Mouse (Mus musculus): ENCODE measurements around the gene Thada. TPM values are rescaled to one million over a fixed set of nuclear protein-coding genes. Genes with fewer than 3 reads are reported as not detected.

The Thada gene
- polyA plus RNA-seq, 1 experiment from 2014 or later, result 1.3 TPM

GRCm38 (mm10) chr17:84197912-84198344 lies 268.1 kb downstream of the Thada start:
- ATAC-seq, result no peak
- H3K36me3 ChIP-seq (ENCODE audit: control insufficient read depth, insufficient read depth), result no peaks in the 10 kb centered on the region; the same call in 1 of the 2 replicates

GRCm38 (mm10) chr17:84196329-84196728 lies 269.7 kb downstream of the Thada start:
- Histone ChIP-seq H3K4me1 (replicated peaks; ENCODE audit: control insufficient read depth, insufficient read depth, low read length) (no peaks in the 10 kb centered on the region), H3K36me3 (ENCODE audit: control insufficient read depth, insufficient read depth) (peaks cover 10% of the 10 kb centered on the region; the same call in 1 of the 2 replicates), H3K27ac (ENCODE audit: low read depth, low read length) (no peak overlapping the region), H3K9ac (ENCODE audit: low read depth, low read length) (no peak overlapping the region), H3K9me3 (ENCODE audit: control insufficient read depth) (no peaks in the 10 kb centered on the region), H3K27me3 (replicated peaks; ENCODE audit: control insufficient read depth, insufficient read depth, low read length) (no peaks in the 10 kb centered on the region), H3K4me2 (replicated peaks; ENCODE audit: low read depth) (no peak overlapping the region), H3K4me3 (ENCODE audit: low read depth, low read length) (no peak overlapping the region)
- no peak for ATAC-seq
- TF ChIP-seq CTCF (IDR thresholded peaks at IDR 0.05; ENCODE audit: low read depth), result no peak

More at GRCm38 (mm10) chr17:84197912-84198344, 268.1 kb downstream of the Thada start:
- WGBS, result 49% methylated on average over 4 of the region's 4 CpGs
- H3K27me3 ChIP-seq (replicated peaks; ENCODE audit: control insufficient read depth, insufficient read depth, low read length), result no peaks in the 10 kb centered on the region
- H3K9ac ChIP-seq (ENCODE audit: low read depth, low read length), result no peak overlapping the region
- no peak overlapping the region for H3K4me3 ChIP-seq (ENCODE audit: low read depth, low read length)
- no peak overlapping the region for H3K4me2 ChIP-seq (replicated peaks; ENCODE audit: low read depth)
- H3K4me1 ChIP-seq (replicated peaks; ENCODE audit: control insufficient read depth, insufficient read depth, low read length), result no peaks in the 10 kb centered on the region
- H3K27ac ChIP-seq (ENCODE audit: low read depth, low read length), result no peak overlapping the region
- 0 out of 2 replicates have a peak, but pooled peaks have one; percentile 10 for TF ChIP-seq CTCF (IDR thresholded peaks at IDR 0.05; ENCODE audit: low read depth)
- H3K9me3 ChIP-seq (ENCODE audit: control insufficient read depth), result no peaks in the 10 kb centered on the region

GRCm38 (mm10) chr17:84195835-84196234 lies 270.2 kb downstream of the Thada start:
- WGBS, result 85% methylated on average over 3 of the region's 3 CpGs
- H3K9ac ChIP-seq (ENCODE audit: low read depth, low read length), result no peak overlapping the region
- no peaks in the 10 kb centered on the region for H3K27me3 ChIP-seq (replicated peaks; ENCODE audit: control insufficient read depth, insufficient read depth, low read length)
- no peak overlapping the region for H3K4me2 ChIP-seq (replicated peaks; ENCODE audit: low read depth)
- no peak overlapping the region for H3K4me3 ChIP-seq (ENCODE audit: low read depth, low read length)
- no peaks in the 10 kb centered on the region for H3K4me1 ChIP-seq (replicated peaks; ENCODE audit: control insufficient read depth, insufficient read depth, low read length)
- no peaks in the 10 kb centered on the region for H3K9me3 ChIP-seq (ENCODE audit: control insufficient read depth)
- peaks cover 11% of the 10 kb centered on the region; the same call in 1 of the 2 replicates for H3K36me3 ChIP-seq (ENCODE audit: control insufficient read depth, insufficient read depth)
- TF ChIP-seq CTCF (IDR thresholded peaks at IDR 0.05; ENCODE audit: low read depth), result no peak
- no peak overlapping the region for H3K27ac ChIP-seq (ENCODE audit: low read depth, low read length)
- no peak for ATAC-seq

- no peak for TF ChIP-seq CTCF (IDR thresholded peaks at IDR 0.05; ENCODE audit: low read depth)
- Histone ChIP-seq H3K9me3 (ENCODE audit: control insufficient read depth) (no peaks in the 10 kb centered on the region), H3K27me3 (replicated peaks; ENCODE audit: control insufficient read depth, insufficient read depth, low read length) (no peaks in the 10 kb centered on the region), H3K27ac (ENCODE audit: low read depth, low read length) (no peak overlapping the region), H3K4me1 (replicated peaks; ENCODE audit: control insufficient read depth, insufficient read depth, low read length) (no peaks in the 10 kb centered on the region), H3K4me3 (ENCODE audit: low read depth, low read length) (no peak overlapping the region), H3K4me2 (replicated peaks; ENCODE audit: low read depth) (no peak overlapping the region), H3K9ac (ENCODE audit: low read depth, low read length) (no peak overlapping the region), H3K36me3 (ENCODE audit: control insufficient read depth, insufficient read depth) (peaks cover 11% of the 10 kb centered on the region; the same call in 1 of the 2 replicates)
- no peak for ATAC-seq
- 44% methylated on average over 4 of the region's 4 CpGs for WGBS
Measured at GRCm38 (mm10) chr17:84195003-84195395, 271.0 kb downstream of the Thada start.

GRCm38 (mm10) chr17:84194282-84195002 lies 271.6 kb downstream of the Thada start:
- Histone ChIP-seq H3K9me3 (ENCODE audit: control insufficient read depth) (no peaks in the 10 kb centered on the region), H3K27me3 (replicated peaks; ENCODE audit: control insufficient read depth, insufficient read depth, low read length) (no peaks in the 10 kb centered on the region), H3K4me2 (replicated peaks; ENCODE audit: low read depth) (no peak overlapping the region), H3K9ac (ENCODE audit: low read depth, low read length) (no peak overlapping the region), H3K4me3 (ENCODE audit: low read depth, low read length) (no peak overlapping the region), H3K36me3 (ENCODE audit: control insufficient read depth, insufficient read depth) (peaks cover 11% of the 10 kb centered on the region; the same call in 1 of the 2 replicates), H3K27ac (ENCODE audit: low read depth, low read length) (no peak overlapping the region), H3K4me1 (replicated peaks; ENCODE audit: control insufficient read depth, insufficient read depth, low read length) (0 out of 2 replicates have a peak, but pooled peaks cover under 1% of the 10 kb centered on the region)
- no peak for TF ChIP-seq CTCF (IDR thresholded peaks at IDR 0.05; ENCODE audit: low read depth)
- WGBS, result 86% methylated on average over 4 of the region's 4 CpGs
- ATAC-seq, result no peak

GRCm38 (mm10) chr17:84193411-84193810 lies 272.6 kb downstream of the Thada start:
- TF ChIP-seq CTCF (IDR thresholded peaks at IDR 0.05; ENCODE audit: low read depth), result no peak
- 80% methylated on average over 9 of the region's 9 CpGs for WGBS
- Histone ChIP-seq H3K9ac (ENCODE audit: low read depth, low read length) (no peak overlapping the region), H3K4me1 (replicated peaks; ENCODE audit: control insufficient read depth, insufficient read depth, low read length) (0 out of 2 replicates have a peak, but pooled peaks cover 6% of the 10 kb centered on the region), H3K27me3 (replicated peaks; ENCODE audit: control insufficient read depth, insufficient read depth, low read length) (no peaks in the 10 kb centered on the region), H3K36me3 (ENCODE audit: control insufficient read depth, insufficient read depth) (peaks cover 11% of the 10 kb centered on the region; the same call in 1 of the 2 replicates), H3K27ac (ENCODE audit: low read depth, low read length) (no peak overlapping the region), H3K4me3 (ENCODE audit: low read depth, low read length) (no peak overlapping the region), H3K9me3 (ENCODE audit: control insufficient read depth) (no peaks in the 10 kb centered on the region), H3K4me2 (replicated peaks; ENCODE audit: low read depth) (no peak overlapping the region)
- ATAC-seq, result no peak
